Mouse (Mus musculus) monocyte, adult 2 months (primary cell): ENCODE data around the gene Impg2.

Experiments used
- DNase-seq, 2 experiments: peaks; one replicate each; pipeline ENCODE4 v3.0.0; 2022; ENCODE audit warnings: low spot score in 2 of 2, low read depth in 1 of 2

Gene Impg2

DNA sequence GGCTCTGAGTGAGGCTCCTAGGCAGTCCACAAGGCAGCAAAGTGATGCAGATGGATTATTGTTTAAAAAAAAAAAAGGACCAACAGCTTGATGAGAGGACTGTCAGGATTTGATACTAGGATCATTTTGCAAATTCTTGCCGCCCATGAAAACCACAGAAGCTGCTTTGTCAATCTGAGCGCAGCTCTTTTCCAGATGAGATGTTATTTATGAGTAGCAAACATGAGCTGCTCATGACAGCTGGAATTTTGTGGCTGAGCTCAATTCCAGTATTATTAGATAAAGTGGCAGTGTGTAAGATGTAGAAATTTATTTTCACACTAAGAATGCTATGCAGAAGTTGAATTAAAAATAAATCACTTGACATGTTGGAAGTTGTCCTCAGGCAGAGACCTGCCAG lies 94.7 kb downstream of the Impg2 start:
- no peak for DNase-seq

DNA sequence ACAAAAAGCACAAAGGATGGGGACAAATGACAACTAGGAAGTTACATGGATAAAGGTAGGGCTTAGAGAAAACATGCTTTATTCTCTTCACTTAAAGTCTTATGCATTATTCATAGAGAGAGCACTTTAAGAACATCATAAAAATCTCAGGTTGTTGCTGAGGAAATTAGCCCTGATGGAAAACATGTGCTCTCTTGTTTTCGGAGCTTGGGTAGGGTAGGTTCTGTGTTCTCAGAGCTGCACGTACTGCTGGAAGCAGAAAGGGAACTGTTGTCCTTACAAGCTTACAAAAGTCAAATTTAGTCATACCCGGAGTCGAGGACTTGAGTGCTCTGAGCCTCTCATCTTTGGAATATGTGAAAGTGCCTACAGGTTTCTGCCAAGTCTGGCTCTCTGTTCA lies 98.9 kb downstream of the Impg2 start:
- DNase-seq, result no peak

- no peak for DNase-seq
Observed at GRCm38 (mm10) chr16:56304167-56304566, 100.1 kb downstream of the Impg2 start.

GRCm38 (mm10) chr16:56307575-56307974 lies 103.5 kb downstream of the Impg2 start:
- DNase-seq, result no peak

DNA sequence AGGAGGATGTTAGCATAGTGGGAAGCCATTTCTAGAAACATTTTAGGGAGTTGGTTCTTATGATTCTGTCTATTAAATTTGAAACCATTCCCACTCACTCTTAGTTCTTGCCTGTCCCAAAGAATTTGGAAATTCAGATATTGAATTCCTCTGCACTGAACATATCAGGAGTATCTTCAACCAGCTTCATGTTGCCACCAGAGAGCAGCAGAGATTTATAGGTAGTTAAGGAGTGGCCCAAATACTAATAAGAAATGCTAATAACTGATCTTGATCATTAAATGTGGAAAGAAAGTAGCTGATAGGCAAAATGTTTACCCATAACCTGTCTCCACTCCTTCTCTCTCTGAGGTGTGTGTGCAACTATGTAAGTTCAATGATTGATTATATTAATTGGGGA lies 107.2 kb downstream of the Impg2 start:
- no peak for DNase-seq
